Mouse (Mus musculus) olfactory bulb, adult 2 months (tissue): ENCODE results near the gene Ethe1. TPM values are rescaled to one million over a fixed set of nuclear protein-coding genes. Genes with fewer than 3 reads are reported as not detected.
A peak's percentile ranks its signal among the peaks of the same experiment; 100 is the strongest.

Experiments used
- H3K27ac ChIP-seq: fragments of 200-500 bp; 2 replicates; pipeline ENCODE4 v1.5.1; 2012; ENCODE audit warnings: low read depth, low read length; ENCODE audit not compliant: insufficient read depth
- H3K4me1 ChIP-seq: fragments of 200-500 bp; 2 replicates; pipeline ENCODE4 v1.6.1; 2012; ENCODE audit warnings: low read length; ENCODE audit not compliant: control insufficient read depth, insufficient read depth
- H3K4me3 ChIP-seq: fragments of 200-500 bp; 2 replicates; pipeline ENCODE4 v1.5.1; 2012; ENCODE audit warnings: mild to moderate bottlenecking, low read depth, low read length, moderate library complexity; ENCODE audit not compliant: insufficient read depth
- CTCF ChIP-seq: fragments of 200-500 bp; IDR thresholded peaks from 2 replicates; pipeline ENCODE4 v1.5.1; 2012; ENCODE audit warnings: low read depth, mild to moderate bottlenecking, low read length, moderate library complexity; ENCODE audit not compliant: insufficient read depth
- POLR2A ChIP-seq: fragments of 200-500 bp; IDR thresholded peaks from 2 replicates; pipeline ENCODE4 v1.6.1; 2012; ENCODE audit warnings: mild to moderate bottlenecking, low read depth, low read length, moderate library complexity; ENCODE audit not compliant: insufficient read depth
- WGBS: fragments of 180-500 bp; shearing (Covaris S2); methylation state at CpG from one replicate; pipeline ENCODE4 v1.1.7; 2018; 5-methylcytosine and 5-hydroxymethylcytosine counted together
- polyA plus RNA-seq: library from polyadenylated mRNA; stranded (reverse); fragments of >200 nt; gene quantifications from 2 replicates; pipeline ENCODE4 v1.2.4, GENCODE M21; 2012; ENCODE audit warnings: low replicate concordance; ENCODE audit not compliant: missing spikeins, insufficient read depth, insufficient read length

The Ethe1 gene
- polyA plus RNA-seq, 1 experiment = not detected

DNA sequence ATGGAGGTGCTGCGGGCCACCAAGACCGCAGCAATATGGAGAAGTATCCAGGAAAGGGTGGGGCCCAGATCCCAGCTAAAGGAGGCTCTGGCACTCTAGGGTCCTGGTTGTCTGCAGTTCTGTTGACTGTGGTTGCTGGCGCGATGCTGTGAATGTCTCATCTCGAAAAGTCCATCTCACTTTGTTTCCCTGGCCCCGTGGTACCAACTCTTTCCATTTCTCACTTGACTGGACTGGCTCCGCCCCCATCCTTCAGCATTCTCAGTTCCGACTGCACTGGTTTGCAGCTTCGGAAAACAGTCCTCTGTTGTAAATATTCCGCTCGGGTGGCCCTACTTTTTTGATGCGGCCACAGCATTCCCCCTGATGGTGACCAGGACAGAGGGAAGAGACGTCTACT is 53.1 kb downstream of the Ethe1 start:
- 62% methylated on average over 13 of the region's 13 CpGs for WGBS
- no peak for TF ChIP-seq POLR2A
- TF ChIP-seq CTCF = no peak

DNA sequence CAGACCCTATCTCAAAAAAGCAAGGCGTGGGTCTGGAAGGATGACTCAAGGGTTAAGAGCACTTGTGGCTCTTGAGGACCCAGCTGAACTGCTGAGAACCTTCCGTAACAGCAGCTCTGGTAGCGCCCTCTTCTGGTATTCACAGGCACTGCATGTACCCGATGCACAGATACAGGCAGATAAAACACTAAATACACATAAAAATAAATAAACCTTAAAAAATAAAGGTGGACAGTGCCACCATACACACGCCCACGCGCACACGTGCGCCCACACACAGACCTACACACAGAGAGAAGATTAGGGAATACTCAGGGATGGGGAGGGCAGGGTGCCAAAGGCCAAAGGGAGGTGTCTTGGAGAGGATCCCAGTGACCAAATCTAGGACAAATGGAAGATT is 55.1 kb downstream of the Ethe1 start:
- Histone ChIP-seq H3K27ac (no peak overlapping the region), H3K4me3 (no peak overlapping the region), H3K4me1 (peaks cover 4% of the 10 kb centered on the region)
- TF ChIP-seq POLR2A (no peak), CTCF (peak; percentile 61; the same call in 1 of the 2 replicates)
- WGBS = 7% methylated on average over 9 of the region's 9 CpGs

More for the DNA sequence above, 53.1 kb downstream of the Ethe1 start:
- Histone ChIP-seq H3K27ac (no peak overlapping the region), H3K4me1 (peaks cover 9% of the 10 kb centered on the region), H3K4me3 (no peak overlapping the region)

DNA sequence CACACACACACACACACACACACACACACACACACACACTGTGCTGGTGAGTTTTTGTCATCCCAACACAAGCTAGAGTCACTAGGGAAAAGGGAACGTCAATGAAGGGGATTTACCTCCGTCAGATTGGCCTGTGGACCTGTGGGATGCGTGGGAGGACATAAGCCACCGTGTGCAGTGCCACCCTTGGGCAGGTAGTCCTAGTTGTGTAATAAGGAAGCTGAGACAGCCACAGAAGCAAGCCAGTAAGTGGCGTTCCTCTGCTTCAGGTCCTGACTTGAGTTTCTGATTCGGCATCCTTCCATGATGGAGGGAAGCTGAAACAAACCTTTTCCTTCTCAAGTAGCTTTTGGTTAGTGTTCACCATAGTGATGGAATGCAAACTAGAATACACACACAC is 57.1 kb downstream of the Ethe1 start:
- Histone ChIP-seq H3K4me3 (no peak overlapping the region), H3K4me1 (no peaks in the 10 kb centered on the region), H3K27ac (no peak overlapping the region)
- TF ChIP-seq POLR2A (no peak), CTCF (no peak)
- 86% methylated on average over 6 of the region's 6 CpGs for WGBS

DNA sequence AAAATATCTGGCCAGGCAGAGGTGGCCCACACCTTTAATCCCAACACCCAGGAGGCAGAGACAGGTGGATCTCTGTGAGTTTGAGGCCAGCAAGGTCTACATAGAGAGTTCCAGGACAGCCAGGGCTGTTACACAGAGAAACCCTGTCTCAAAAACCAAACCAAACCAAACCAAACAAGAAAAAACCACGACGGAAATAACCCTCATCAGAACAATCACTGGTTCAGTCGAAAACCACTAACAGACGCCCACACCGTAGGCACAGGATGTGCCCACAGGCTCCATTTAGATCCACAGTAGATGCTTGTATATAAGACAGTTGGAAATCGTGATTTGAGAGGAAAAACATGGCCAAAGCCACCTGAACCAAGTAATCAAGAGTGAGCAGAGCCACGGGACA is 57.7 kb downstream of the Ethe1 start:
- H3K4me3 ChIP-seq = no peak overlapping the region
- 59% methylated on average over 7 of the region's 7 CpGs for WGBS
- TF ChIP-seq POLR2A (no peak), CTCF (no peak)

DNA sequence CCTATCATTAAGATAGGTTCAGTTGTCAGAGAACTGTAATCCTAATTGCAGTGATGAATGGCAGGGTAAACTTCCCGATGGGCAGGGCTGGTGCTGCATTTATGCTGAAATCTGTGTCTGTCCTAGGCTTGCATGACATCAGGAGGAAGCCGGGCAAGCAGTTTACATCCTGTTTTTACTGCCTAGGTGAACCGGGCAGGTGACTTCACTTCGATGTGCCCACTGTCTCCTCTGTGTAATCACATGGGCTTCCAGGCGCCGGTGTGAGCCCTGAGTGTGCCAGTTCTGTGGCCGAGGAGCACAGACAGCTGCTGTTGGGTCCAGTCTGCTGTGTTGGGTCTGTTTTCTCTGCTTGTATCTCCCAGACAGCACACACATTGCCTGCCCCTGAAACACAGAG is 59.1 kb downstream of the Ethe1 start:
- TF ChIP-seq POLR2A (no peak), CTCF (no peak)
- WGBS = 76% methylated on average over 7 of the region's 7 CpGs
- Histone ChIP-seq H3K4me3 (no peak overlapping the region), H3K27ac (no peak overlapping the region), H3K4me1 (no peaks in the 10 kb centered on the region)

More for the DNA sequence above, 57.7 kb downstream of the Ethe1 start:
- no peaks in the 10 kb centered on the region for H3K4me1 ChIP-seq
- no peak overlapping the region for H3K27ac ChIP-seq

DNA sequence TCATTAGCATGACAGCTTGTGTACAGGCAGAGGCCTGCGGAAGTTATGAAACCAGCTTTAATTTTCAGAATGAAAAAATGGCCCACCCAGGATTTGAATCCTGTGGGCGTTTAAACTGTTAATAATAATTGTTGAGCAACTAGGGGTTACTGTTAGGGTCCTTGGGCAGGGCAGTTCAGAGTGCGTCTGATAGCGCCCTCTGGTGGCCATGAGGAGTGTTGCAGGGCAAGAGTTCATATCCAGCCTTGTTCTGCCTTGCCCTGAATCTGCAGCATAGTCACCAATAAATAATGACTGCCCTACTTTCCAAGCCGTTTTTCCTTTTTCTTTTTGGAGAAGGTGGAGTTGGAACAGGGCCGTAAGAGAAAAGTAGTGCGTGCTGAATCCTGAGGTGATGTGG is 66.3 kb downstream of the Ethe1 start:
- no peak for TF ChIP-seq POLR2A
- TF ChIP-seq CTCF = peak; percentile 70; the same call in 1 of the 2 replicates
- H3K27ac ChIP-seq = no peak overlapping the region
- H3K4me1 ChIP-seq = no peaks in the 10 kb centered on the region
- WGBS = 25% methylated on average over 7 of the region's 7 CpGs
- no peak overlapping the region for H3K4me3 ChIP-seq

Other genes starting within 250 kb of the Ethe1 start
- not detected in 2 replicates for gene Lypd5, start 238.3 kb upstream of the Ethe1 start, polyA plus RNA-seq
- not detected in 2 replicates for gene Kcnn4, start 217.3 kb upstream of the Ethe1 start, polyA plus RNA-seq
- not detected in 2 replicates for gene Smg9, start 187.9 kb upstream of the Ethe1 start, polyA plus RNA-seq
- not detected in 2 replicates for gene Irgc1, start 135.2 kb upstream of the Ethe1 start, polyA plus RNA-seq
- gene Plaur, start 125.1 kb upstream of the Ethe1 start, polyA plus RNA-seq = not detected in 2 replicates
- not detected in 2 replicates for gene Cadm4, start 105.5 kb upstream of the Ethe1 start, polyA plus RNA-seq
- gene Zfp428, start 80.5 kb upstream of the Ethe1 start, polyA plus RNA-seq = not detected in 2 replicates
- gene AC161166.1, start 75.1 kb upstream of the Ethe1 start, polyA plus RNA-seq = not detected in 2 replicates
- gene Irgq, start 56.9 kb upstream of the Ethe1 start, polyA plus RNA-seq = not detected in 2 replicates
- not detected in 2 replicates for gene Pinlyp, start 41.4 kb upstream of the Ethe1 start, polyA plus RNA-seq
- not detected in 2 replicates for gene Xrcc1, start 41.3 kb upstream of the Ethe1 start, polyA plus RNA-seq
- gene Zfp575, start 98 bp downstream of the Ethe1 start, polyA plus RNA-seq = not detected in 2 replicates
- not detected in 2 replicates for gene Phldb3, start 23.2 kb downstream of the Ethe1 start, polyA plus RNA-seq
- gene Lypd3, start 49.0 kb downstream of the Ethe1 start, polyA plus RNA-seq = not detected in 2 replicates
- gene Tex101, start 89.1 kb downstream of the Ethe1 start, polyA plus RNA-seq = not detected in 2 replicates
- gene BC049730, start 121.7 kb downstream of the Ethe1 start, polyA plus RNA-seq = not detected in 2 replicates
- gene Gm4763, start 139.4 kb downstream of the Ethe1 start, polyA plus RNA-seq = not detected in 2 replicates
- gene Cd177, start 172.8 kb downstream of the Ethe1 start, polyA plus RNA-seq = not detected in 2 replicates
- gene Ceacam10, start 189.7 kb downstream of the Ethe1 start, polyA plus RNA-seq = not detected in 2 replicates